Mouse (Mus musculus) induced T-regulatory cell, adult 2 months (primary cell): ENCODE data around the gene Gimap8.
"Not testable (repeated sequence)": the region's sequence is repeated elsewhere in the genome, so short reads cannot be mapped to it uniquely, and the experiment has no call there.

Source experiments
- DNase-seq: peaks from one replicate; pipeline ENCODE4 v3.0.0-alpha.2; 2012; ENCODE audit warnings: low read depth

Gene Gimap8

DNA sequence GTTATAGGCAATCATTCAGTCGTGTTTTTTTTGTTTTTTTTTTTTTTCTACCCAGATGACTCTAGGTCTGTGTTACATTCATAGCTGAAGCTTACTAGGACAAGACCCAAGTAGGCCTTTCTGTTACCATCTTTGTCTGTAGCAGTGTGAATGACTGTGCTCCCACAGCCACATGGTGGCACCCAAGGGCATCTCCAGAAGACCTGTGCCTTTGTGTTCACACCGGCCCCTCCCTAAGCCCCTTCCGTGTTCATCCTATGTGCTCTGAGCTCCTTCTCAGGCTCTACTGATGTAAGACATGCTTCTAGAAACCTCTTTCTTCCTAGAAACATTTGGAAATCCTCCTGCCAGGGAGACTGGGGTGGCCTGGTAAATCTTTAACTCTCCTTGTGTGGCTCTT, at the start of gene Gimap8:
Gimap8 (plus strand) TSS at position 240 of the 400 bp plus-strand sequence.
- DNase-seq: peak; percentile 94

DNA sequence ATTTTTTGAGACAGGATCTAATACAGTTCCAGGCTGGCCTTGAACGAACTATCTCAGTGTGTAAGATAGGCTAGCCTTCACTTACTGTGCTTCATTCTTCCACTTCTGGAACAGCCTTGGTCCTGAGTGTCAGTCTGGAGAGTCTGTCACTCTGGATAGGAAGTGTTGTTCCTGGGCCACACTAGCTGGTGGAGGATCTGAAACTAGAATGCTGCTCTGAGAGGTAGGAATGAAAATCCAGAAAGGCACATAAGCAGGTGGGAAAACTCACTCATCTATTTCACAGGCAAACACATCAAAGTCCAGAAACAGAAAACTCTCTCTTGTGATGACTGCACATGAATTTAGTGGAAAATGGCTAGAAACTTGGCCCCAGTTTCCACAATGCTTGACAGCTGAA, 46.4 kb upstream of the Gimap8 start:
- no peak for DNase-seq

DNA sequence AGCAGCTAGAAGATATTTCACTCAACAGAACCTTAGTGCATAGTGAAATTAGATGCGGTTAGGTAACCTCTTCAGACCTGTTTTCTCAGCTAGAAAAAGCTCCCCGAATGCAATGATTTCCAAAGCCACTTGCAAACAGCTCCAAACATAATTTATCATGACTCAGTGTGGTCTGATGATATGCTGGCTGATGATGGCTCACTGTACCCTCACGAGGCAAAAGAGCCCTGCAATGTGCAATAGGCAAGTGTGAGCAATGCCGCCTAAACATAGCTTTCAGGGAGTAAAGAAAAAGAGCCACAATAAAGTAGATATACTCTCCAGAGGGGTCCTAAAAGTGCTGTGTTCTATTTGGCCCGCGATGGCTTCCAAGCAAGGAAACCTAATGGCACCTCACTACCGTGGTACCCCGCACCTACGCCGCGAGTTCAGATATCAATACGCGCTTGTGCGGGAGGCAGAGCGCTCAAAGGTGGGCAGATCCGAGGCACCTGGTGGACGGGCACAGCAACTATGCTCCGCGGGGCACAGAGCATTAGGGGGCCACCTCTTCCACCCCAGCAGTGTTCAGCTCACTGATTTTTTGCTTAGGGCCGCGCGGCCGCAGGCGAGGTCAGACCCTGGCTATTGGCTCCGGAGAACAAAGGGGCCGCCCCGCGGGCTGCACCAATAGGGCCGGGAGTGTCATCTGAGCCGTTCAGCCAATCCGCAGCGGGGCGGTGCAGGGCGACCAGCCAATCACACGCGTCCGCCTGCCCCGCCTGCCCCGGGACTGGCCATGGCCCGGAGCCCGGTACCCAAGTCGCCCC, 45.6 kb upstream of the Gimap8 start, which contains the start of gene Zfp775:
Zfp775 (plus strand) TSS at position 793 of the 809 bp plus-strand sequence.
- DNase-seq: peak; percentile 95

DNA sequence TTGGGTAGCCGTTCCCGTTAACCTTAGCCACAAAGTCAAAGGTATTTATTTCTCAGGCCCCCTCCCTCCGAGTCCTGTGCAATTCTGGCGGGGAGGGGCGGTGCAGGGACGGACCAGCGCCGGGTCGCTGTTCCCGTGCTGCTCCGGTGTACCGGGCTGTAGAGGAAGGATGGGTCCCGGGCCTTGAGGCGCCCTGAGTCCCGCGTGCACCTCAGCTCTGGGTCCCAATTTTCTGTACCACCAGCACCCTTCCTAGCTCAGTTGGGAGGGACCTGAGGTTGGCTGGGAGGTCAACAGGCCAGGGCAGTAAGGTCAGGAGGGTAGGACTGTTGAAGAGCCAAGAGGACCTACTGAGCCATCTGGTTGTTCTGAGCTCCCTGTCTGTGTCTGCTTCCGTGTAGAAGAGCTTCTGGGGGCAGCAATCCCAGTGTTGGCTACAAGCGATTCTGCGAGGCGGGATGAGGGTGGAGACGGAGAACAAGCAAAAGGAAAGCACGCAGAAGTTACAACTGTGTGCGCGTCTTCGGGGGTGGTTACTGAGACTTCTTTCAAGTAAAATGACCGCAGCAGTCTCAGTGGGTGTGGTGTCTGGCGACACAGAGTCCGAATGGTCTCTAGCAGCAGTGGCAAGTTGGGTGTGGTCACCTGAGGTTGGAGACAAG, 44.8 kb upstream of the Gimap8 start:
- DNase-seq: peak; percentile 66

DNA sequence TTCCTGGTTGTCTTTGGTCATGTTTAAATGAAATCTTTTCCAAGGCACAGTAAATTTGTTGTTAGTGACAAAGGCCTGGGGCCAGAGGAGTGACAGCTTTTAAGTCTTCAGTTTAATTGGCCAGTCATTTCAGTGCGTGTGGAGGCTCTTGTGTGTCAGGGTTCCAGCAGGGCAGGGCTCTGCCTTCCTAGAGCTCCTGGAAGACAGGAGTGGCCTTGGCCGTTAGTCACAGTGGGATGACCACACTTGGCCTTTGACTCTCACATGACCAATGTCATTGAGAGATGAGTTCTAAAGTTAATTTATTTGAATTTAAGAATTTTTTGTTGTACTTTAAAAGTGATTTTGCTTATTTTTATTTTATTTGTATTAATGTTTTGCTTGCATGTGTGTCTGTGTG, 38.9 kb upstream of the Gimap8 start:
- no peak for DNase-seq

DNA sequence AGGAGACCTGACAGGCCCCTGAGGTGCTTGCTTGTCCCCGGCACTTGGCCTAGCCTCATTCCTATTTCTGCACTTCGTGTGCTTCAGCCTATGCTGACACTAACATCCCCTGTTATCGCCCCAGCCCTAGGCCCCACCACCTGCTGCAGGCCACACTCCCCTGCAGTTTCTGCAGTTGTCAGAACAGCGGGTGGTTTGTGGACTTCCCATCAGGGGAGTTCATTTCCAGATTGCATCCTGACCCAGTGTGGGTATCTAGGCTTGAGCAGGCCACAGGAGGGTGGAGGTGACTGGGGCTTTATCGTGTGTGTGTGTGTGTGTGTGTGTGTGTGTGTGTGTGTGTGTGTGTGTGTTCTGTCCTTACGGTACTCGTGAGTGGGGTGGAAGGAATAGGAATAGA, 37.5 kb upstream of the Gimap8 start:
- no peak for DNase-seq

DNA sequence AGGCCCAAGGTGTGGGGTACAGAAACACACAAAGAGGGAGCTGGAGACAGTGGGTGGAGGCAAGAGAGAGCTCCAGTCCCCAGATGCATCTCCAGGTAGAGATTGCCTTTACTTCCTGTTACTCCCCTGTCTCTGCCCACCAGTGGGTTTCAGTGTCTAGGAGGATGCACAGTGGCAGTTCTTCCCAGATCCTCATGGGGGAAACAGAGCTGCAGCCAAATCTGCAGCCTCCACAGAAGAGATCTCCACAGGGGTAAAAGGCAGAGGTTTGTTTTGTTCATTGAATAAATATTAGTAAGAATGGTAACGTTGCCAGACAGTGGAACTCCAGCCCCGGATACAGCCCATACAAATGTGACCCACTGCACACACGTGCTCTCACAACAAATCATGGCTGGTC, 36.4 kb upstream of the Gimap8 start:
- no peak for DNase-seq

DNA sequence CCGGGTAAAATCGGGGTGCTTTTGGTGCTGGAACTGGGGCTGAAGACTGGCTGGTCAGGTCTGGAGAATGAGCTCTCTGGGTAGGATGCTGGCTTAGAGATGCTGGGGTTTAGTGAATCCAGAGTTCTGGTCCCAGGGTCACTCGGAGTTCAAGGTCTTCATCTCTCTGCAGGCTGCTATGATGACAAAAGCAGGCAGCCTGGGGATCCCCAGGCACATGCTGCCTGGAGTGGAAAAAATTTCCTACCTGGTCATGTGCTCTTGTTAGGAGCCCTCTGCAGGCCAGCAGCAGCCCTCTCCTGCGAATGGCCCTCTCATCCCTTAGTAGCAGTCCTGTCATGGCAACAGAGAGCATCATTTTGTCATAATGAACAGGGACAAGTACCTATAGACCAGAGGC, 33.6 kb upstream of the Gimap8 start:
- no peak for DNase-seq

DNA sequence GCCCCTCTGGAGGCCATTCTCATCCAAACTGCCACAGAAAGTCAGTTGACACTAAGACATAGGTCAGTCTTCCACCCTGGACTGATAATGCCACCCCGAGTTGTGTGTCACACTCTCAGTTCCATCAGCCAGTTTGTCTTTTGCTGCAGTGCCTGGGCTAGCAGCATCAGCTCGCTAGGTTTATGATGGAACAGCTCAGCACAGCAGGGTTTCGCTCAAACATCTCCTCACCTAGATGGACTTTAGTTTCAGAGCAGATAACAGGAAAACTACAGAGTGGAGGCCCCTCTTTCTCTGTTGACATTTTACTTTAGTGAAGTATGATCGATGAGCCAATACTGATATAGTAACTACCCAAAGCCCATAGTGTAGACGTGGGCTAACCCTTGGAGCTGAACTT, 32.3 kb upstream of the Gimap8 start:
- DNase-seq: no peak

DNA sequence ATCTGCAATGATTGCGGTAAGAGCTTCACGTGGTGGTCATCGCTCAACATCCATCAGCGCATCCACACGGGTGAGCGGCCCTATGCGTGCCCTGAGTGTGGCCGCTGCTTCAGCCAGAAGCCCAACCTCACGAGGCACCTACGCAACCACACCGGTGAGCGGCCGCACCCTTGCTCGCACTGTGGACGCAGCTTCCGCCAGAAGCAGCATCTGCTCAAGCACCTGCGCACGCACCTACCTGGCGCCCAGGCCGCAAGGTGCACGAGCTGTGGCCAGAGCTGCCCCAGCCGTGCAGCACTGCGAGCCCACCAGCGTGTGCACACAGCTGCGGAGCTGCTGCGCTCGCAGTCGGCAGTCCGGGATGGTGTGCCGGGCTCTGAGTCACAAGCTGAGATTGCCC, 27.0 kb upstream of the Gimap8 start:
- DNase-seq: no peak

DNA sequence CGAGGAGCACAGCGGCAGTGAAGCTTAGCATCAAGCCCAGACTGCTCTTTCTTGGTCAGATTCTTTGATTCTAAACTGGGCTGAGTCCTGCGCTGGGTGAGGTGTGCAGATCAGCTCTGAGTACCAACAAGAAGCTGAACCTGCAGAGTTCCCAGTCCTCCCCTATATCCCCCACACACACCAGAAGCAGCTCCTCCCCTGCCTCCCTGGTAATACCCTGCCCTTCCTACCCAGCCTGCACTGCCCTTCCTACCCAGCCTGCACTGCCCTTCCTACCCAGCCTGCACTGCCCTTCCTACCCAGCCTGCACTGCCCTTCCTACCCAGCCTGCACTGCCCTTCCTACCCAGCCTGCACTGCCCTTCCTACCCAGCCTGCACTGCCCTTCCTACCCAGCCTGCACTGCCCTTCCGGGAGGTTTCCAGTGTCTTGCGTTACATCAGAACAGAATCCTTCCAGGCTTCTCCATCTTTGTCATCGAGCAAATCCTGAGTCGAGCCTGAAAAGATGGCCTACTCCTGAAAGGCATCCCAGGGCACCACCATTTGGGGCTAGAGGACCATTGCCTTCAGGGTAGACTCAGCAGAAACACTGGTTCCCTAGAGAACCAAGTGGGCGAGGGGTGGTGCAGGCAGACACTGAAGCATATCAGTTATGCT, 24.7 kb upstream of the Gimap8 start:
- DNase-seq: not testable (repeated sequence)

DNA sequence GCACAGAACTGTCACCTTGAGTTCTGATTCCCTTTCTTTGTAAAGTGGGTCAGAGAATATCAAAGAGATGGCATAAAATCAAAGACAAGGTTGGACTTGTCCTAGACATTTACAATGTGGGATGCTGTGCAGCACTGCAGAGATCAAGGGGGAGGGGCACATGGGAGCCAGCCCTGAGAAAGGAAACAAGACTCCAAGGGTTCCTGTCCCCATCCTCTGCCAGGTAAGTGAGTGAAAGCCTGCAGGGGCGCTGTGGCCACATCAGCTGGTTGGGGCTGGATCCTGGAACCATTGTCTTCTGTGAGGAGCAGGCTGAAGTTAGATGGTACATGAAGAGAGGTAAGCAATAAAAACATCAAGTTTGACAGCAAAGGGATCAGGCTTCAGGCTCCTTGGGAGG, 23.6 kb upstream of the Gimap8 start:
- no peak for DNase-seq

DNA sequence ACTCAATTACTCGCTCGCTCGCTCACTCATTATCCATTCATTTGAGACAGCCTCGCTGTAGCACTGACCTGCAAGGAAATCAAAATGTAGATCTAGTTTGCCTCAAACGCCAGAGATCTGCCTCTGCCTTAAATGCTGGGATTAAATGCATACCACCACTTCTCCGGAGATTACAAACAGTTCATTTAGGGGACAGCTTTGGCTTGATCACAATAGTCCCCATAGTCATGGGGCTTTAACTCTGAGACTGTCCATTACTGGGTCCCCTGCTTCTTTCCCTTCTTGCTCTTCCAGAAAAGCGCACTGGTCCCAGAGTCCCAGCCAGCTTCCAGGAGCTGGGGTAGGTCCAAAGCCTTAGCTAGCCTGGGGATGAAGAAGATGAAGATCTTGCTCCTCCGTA, 20.6 kb upstream of the Gimap8 start, which contains the start of gene AI854703:
AI854703 (plus strand) TSS at position 301 of the 400 bp plus-strand sequence.
- no peak for DNase-seq

DNA sequence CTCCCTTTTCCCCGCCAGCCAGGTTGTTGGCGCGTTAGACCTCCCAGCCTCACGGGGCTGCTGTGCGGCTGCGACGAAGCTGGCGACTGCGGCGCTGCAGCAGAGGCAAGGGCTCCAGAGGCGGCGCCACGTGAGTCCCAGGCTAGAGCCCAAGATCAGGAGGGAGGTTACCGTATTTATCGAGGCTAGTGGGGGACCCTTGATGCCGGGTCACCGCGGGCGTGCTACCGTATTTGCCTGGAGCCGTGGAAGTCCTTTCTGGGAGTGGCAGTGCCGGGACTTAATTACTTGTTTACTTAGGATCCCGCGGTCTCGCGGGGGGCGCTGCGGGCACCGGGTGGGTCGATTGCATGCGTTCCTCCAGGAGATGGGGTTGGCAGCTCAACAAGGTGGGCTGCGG, 20.1 kb upstream of the Gimap8 start:
- DNase-seq: peak; percentile 61

DNA sequence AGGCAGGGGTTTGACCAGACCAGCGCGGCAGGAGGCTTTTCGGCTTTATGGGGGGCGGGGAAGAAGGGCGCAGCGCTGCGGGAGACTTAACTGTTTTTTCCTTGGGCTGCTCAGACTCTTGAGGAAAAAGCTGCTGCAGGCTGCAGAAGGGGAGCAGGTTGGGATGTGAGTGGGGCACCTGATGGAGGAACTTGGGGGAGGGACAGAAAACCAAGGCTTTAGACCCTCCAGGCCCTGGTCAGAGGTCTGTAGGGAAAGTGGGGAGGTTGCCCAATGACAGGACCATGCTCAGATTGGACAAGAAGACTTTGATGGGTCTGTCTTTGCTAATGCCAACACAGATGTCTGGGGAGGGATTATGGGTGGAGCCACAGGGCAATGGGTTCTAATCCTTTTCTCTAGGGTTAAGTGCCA, 19.5 kb upstream of the Gimap8 start:
- peak; percentile 25 for DNase-seq

DNA sequence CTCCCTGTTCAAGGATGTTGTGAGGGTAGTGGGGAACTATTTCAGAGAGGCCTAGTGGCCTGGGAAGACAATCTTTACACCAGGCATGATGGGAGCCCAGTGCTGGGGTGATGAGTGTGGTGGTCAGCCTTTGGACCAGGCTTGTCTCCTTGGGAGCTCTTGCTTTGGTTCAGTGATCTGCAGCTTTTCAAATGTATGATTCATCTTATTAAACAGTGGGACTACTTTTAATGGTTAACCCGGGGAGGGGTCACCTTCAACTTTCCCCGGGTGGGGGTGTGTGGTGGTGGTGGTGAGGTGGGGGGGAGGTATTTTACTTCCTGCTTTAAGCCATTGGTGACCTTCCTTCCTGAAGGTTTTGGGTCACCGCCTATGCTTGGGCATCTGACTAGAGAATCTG, 18.7 kb upstream of the Gimap8 start:
- no peak for DNase-seq

DNA sequence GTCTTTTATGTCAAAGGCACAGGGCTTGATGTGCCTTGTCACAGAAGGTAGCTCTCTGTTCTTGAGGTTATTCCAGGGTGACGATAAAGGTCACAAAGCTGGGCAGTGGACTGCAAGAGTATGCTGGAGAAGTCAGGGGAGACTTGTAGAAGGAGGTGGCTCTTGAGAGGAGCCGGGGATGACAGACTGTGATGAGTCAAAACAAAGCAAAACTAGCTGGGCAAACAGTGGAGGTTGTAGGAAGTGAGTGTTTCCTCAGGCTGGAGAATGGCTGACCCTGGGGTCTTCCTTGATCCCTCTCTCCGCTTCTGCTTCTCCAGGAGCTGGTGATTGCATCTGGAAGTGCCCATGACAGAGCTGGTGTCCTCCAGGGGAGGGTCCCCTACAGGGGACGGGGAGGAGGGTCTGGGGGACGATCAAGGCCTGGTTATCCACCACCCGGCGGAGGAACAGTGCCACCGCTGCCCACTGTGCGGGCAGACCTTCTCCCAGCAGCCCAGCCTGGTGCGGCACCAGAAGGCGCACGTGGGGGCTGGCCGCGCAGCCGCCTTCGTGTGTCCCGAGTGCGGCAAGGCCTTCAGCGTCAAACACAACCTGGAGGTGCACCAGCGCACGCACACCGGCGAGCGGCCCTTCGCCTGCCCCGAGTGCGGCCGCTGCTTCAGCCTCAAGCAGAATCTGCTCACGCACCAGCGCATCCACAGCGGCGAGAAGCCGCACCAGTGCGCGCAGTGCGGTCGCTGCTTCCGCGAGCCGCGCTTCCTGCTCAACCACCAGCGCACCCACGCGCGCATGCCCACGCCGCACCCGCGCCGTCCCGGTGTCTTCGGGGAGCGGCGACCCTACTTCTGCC, 18.0 kb upstream of the Gimap8 start:
- DNase-seq: peak; percentile 67

DNA sequence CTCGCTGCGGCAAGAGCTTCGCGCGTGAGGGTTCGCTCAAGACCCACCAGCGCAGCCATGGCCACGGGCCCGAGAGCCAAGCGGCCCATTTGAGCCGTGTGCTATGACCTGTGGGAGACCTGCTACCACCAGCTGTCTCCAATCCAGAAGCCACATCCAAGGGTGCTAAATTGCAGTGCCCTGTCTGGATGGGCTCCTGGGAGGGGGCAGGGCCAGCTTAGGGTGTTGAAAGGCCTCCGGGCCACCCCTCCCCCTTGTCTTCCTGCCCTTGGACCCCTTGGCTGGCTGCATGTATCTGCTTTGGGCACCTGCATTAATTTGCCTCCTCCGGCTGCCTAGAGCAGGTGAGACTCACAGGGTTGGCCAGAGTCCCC, 17.4 kb upstream of the Gimap8 start:
- DNase-seq: no peak

DNA sequence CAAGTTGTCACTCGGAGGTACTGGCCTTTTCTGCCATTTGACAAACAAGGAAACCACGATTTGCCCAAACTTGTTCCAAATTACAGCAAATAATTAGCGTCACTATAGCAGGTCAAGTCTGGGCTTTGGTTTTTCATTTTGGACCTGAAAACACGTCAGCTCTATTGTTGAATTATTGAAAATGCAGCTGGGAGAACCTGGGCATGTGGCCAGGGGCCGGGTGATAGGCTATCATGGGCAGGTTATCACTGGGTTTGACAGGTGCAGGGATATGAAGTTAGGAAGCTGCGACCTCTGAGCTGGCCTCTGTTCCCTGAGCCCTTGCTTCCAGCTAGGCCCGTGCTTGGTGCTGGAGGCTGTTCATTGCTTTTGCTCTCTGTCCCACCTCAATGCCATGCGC, 16.2 kb upstream of the Gimap8 start:
- no peak for DNase-seq

DNA sequence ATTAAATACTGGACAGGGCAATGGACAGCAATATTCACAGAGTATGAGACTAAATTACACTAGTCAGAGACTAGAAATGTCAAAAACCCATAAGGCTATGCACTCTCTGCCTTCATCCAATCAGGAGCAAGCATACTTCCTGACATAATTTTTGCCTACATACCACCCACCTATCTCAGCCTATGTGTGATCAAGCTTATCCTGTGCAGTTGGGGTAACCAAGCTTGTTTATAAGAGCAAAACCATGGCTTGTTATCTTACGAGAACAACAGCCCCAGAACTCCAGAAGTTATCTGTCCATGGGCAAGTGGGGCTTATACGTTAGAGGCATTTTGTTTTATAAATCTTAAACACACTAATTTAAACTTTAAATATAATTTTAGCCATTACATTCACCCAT, 11.9 kb upstream of the Gimap8 start:
- no peak for DNase-seq

DNA sequence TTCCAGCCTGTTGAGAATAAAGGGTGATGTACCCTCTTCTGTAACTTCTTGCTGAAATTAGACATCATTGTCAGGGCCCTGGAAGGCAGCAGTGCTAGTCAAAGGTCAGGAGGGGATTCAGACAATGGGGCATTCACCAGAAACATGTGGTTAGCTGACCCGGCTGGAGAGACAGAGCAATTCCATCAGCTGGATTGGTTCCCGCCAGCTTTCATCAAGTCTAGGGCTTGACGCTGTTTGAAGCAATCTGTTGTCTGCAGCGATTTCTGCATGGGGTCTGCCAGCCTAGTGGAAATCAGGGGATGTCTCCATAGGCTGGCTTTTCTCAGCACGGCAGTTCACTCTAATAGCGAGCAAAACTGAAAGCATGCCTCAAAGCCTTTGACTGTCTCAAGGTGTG, 10.5 kb upstream of the Gimap8 start:
- DNase-seq: no peak
